Mouse (Mus musculus) heart, postnatal 0 days (tissue): Measurements from ENCODE around the gene Ss18l1. TPM values are rescaled to one million over a fixed set of nuclear protein-coding genes. Genes with fewer than 3 reads are reported as not detected.

Experiments
- ATAC-seq: fragments of 200-750 bp; cut with Nextera tagmentation; 2 replicates; pipeline ENCODE4 v1.8.0; 2017; ENCODE audit warnings: low read depth, moderate number of reproducible peaks, moderate library complexity; ENCODE audit not compliant: insufficient read depth
- DNase-seq: peaks from one replicate; pipeline ENCODE4 v3.0.0-alpha.2; 2016; ENCODE audit warnings: low spot score
- H3K27ac ChIP-seq: fragments of 300-500 bp; sonication (generic); 2 replicates; pipeline ENCODE4 v1.5.1; 2014; ENCODE audit warnings: low read depth, mild to moderate bottlenecking
- H3K27me3 ChIP-seq: fragments of 300-500 bp; sonication (generic); 2 replicates; pipeline ENCODE4 v1.6.1; 2014; ENCODE audit warnings: low read length, mixed read lengths; ENCODE audit not compliant: control insufficient read depth, insufficient read depth
- H3K36me3 ChIP-seq: fragments of 300-500 bp; sonication (generic); replicated peaks from 2 replicates; pipeline ENCODE4 v1.6.1; 2014; ENCODE audit warnings: low read length, mixed read lengths; ENCODE audit not compliant: control insufficient read depth, insufficient read depth
- H3K4me1 ChIP-seq: fragments of 300-500 bp; sonication (generic); 2 replicates; pipeline ENCODE4 v1.6.1; 2014; ENCODE audit warnings: antibody characterized with exemption; ENCODE audit not compliant: control insufficient read depth, insufficient read depth
- H3K4me2 ChIP-seq: fragments of 300-500 bp; sonication (generic); 2 replicates; pipeline ENCODE4 v1.6.1; 2014; ENCODE audit warnings: low read depth, mild to moderate bottlenecking, low read length, moderate library complexity
- H3K4me3 ChIP-seq: fragments of 300-500 bp; sonication (generic); 2 replicates; pipeline ENCODE4 v1.5.1; 2014; ENCODE audit warnings: low read depth, low read length
- H3K9ac ChIP-seq: fragments of 300-500 bp; sonication (generic); replicated peaks from 2 replicates; pipeline ENCODE4 v1.6.1; 2014; ENCODE audit warnings: low read depth, low read length, mixed read lengths
- H3K9me3 ChIP-seq: fragments of 300-500 bp; sonication (generic); replicated peaks from 2 replicates; pipeline ENCODE4 v1.6.1; 2016; ENCODE audit warnings: low read length; ENCODE audit not compliant: control insufficient read depth
- CTCF ChIP-seq: IDR thresholded peaks from 2 replicates; pipeline ENCODE4 v1.5.1; 2016; ENCODE audit warnings: antibody characterized with exemption, control low read depth, low read depth
- EP300 ChIP-seq: IDR thresholded peaks from 2 replicates; pipeline ENCODE4 v1.6.1; 2016; ENCODE audit warnings: antibody characterized with exemption, low read depth
- WGBS: fragments of 180-500 bp; shearing (Covaris S2); extraction: QIAGEN DNeasy Blood & Tissue Kit; methylation state at CpG from one replicate; pipeline ENCODE4 v1.1.7; 2014; 5-methylcytosine and 5-hydroxymethylcytosine counted together
- polyA plus RNA-seq: library from polyadenylated mRNA; unstranded; fragments of >200 nt; fragmentation: Nextera tagmentation; extraction: Ambion mirVana; gene quantifications from 2 replicates; pipeline ENCODE4 v1.2.1, GENCODE M21; 2015
- total RNA-seq: library from RNA; depleted of rRNA; stranded (reverse); fragments of >200 nt; gene quantifications from 2 replicates; pipeline ENCODE4 v1.2.3, GENCODE M21; 2014; ENCODE audit warnings: low replicate concordance

Ss18l1 gene
- total and polyA plus RNA-seq, 2 experiments from 2014 or later: 2.3 to 5.3 TPM

DNA sequence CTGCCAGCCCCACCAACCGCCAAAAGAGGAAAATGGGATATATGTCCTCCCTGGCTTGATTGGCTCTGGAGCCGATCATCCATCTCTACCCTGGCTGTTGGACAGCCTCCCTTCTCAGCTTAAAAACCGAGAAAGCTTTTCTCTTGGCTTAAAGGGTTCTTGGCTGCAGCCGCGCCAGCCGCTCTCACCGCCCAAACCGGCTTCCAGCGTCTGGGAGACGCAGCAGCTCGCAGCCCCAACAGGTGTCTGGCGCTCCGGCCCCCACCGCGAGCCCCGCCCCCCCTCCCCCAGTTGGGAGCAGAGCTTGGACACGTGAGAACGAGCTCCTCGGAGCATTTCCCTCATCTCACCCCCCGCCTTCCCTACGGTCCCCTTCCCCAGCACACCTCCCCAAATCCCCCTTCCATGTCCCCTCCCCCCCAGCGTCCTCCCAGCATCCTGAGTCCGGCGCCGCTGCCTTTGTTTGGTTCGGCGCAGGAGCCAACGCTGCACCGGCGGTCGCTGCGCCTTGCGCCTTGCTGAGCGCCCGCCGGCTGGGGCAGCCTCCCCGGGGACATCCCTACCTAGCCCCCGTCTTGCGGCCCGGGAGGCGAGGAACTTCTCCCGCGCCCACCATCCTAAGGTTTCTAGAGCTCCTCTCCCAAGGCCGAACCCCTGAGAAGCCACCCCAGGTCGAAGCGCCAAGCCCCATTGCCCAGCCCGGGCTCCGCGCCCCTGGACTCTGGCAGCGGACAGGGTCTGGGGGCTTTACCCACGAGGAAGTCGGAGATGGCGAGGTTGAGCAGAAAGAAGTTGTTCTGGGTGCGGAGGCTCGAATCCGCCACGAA lies 61.1 kb downstream of the Ss18l1 start:
- peak overlapping the region; percentile 95 for H3K4me2 ChIP-seq
- ATAC-seq: no peak
- H3K9ac ChIP-seq: no peak overlapping the region
- TF ChIP-seq CTCF (no peak), EP300 (no peak)
- H3K27me3 ChIP-seq: peaks cover 75% of the 10 kb centered on the region
- no peaks in the 10 kb centered on the region for H3K36me3 ChIP-seq
- H3K27ac ChIP-seq: no peak overlapping the region
- peak overlapping the region; percentile 59 for H3K4me3 ChIP-seq
- 0 out of 2 replicates have a peak, but pooled peaks cover 14% of the 10 kb centered on the region for H3K4me1 ChIP-seq
- WGBS: 2% methylated on average over 55 of the region's 57 CpGs
- H3K9me3 ChIP-seq: no peaks in the 10 kb centered on the region
- DNase-seq: no peak

DNA sequence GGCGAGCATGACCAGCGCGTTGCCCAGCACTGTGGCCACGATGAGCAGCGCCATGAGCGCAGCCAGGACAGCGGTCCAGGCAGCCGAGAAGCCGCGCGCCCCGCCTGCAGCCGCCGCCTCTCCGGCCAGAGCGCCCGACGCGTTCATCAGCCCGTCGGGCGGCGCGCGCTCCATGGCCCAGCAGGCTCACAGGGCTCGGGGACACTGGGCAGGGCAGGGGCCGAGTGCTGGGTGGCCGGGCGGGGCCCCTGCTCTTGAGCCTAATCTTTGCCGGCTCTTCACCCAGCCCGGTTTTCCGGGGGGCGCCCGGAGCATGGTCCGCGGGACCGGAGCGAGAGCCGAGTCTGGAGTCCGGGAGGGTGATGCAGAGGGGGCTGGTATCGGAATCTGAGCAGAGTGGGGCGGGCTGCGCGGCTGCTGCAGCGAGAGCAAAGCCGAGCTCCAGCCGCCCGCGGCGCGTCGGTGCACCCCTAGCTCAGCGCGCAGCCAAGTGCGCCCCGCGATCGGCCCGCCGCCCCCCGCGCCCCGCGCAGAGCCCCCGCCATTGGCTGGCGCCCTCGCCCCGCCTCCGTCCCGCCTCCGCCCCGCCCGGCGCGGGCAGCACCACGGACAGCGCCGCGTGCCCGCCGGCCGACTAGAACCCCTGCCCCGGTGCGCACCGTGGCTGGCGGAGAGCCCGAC lies 61.8 kb downstream of the Ss18l1 start, which contains the start of gene Hrh3:
Gene Hrh3, minus strand, starts transcription at position 511 of the 681 bp plus-strand sequence.
- 0 out of 2 replicates have a peak, but pooled peaks cover 14% of the 10 kb centered on the region for H3K4me1 ChIP-seq
- H3K9me3 ChIP-seq: no peaks in the 10 kb centered on the region
- no peaks in the 10 kb centered on the region for H3K36me3 ChIP-seq
- H3K9ac ChIP-seq: no peak within 1 kb of the TSS
- H3K27me3 ChIP-seq: peaks cover 67% of the 10 kb centered on the region
- peak; percentile 21 for DNase-seq
- H3K4me2 ChIP-seq: peak within 1 kb of the TSS; percentile 95
- peak; percentile 84 for ATAC-seq
- no peak for TF ChIP-seq CTCF
- TF ChIP-seq EP300: no peak
- 1% methylated on average over 82 of the region's 87 CpGs for WGBS
- peak within 1 kb of the TSS; percentile 59 for H3K4me3 ChIP-seq
- no peak within 1 kb of the TSS for H3K27ac ChIP-seq

DNA sequence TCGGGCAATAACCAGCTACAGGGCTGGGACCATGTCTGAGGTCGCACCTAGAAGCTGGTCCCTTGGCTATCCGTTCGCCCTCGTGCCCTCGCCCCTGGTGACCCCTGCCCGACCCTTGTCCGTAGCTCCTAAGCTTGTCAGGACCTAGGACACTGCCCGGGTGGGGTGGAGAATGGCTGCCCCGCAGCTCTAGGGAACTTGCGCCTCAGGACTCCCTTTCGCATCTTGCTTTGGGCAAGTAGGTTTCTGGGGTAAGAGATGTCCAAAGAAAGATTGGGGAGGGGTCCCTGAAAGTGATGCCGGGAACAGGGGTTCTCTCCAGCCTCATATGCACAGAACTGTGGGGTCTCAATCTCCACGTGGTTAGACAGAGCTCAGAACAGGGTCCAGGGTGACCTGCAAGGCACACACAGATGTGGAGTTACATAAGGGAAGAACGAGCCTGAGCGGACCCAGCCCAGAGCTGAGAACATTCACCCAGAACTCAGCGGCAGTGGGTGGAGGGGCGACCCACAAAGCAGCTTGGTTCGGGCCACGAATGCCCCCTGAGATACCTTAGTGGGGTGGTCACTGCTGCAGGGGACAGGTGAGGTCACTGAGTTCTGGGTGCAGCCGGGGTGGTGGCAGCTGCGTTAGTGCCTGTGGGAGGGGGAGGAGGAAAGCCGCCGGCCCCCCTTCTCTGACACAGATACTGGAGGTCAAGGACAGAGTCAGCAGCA lies 62.5 kb downstream of the Ss18l1 start:
- Histone ChIP-seq H3K27me3 (peaks cover 61% of the 10 kb centered on the region), H3K36me3 (no peaks in the 10 kb centered on the region), H3K27ac (no peak overlapping the region), H3K9ac (no peak overlapping the region), H3K4me3 (peak overlapping the region; percentile 59), H3K9me3 (no peaks in the 10 kb centered on the region), H3K4me2 (peak overlapping the region; percentile 95), H3K4me1 (0 out of 2 replicates have a peak, but pooled peaks cover 14% of the 10 kb centered on the region)
- ATAC-seq (peak; percentile 43; the same call in 1 of the 2 replicates), DNase-seq (no peak)
- WGBS: 11% methylated on average over 24 of the region's 24 CpGs
- no peak for TF ChIP-seq EP300
- TF ChIP-seq CTCF: no peak

DNA sequence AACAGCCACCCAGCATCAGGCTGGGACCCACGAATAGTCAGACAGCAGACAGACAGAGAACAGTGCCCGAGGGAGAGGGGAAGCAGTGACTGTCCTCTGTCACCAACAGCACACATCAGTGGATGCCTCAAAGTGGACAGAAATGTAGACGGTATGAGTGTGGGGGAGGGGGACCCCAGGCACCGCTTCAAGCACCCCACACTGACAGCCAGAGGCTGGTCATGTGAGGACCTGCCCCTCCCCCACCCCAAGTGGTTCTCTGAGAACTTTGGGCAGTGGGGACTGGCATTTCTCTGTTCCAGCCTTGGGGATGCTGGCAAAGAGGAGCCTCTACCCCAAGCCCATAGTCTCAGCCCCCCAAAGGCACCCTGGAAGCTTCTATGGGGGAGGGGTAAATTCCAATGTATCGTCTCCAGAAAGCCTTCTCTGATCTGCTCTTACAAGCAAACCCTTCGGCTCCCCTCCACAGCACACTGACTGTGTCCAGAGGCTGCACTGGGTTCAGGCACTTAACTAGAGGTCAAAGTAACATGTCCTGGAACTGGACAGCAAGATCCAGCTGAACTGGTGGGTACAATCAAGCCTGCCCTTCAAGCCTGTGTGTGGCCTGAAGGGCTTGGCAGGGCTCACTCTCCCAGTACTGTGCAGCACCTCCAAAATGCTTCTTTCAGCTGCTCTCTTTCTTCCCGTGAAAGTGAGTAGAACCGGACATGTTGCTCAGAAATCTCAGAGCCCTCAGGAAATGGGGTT lies 63.3 kb downstream of the Ss18l1 start:
- Histone ChIP-seq H3K4me1 (0 out of 2 replicates have a peak, but pooled peaks cover 14% of the 10 kb centered on the region), H3K9ac (no peak overlapping the region), H3K27me3 (peaks cover 53% of the 10 kb centered on the region), H3K4me3 (no peak overlapping the region), H3K27ac (no peak overlapping the region), H3K36me3 (no peaks in the 10 kb centered on the region), H3K9me3 (no peaks in the 10 kb centered on the region), H3K4me2 (no peak overlapping the region)
- WGBS: 25% methylated on average over 8 of the region's 8 CpGs
- no peak for DNase-seq
- no peak for ATAC-seq
- TF ChIP-seq EP300: no peak
- TF ChIP-seq CTCF: no peak

DNA sequence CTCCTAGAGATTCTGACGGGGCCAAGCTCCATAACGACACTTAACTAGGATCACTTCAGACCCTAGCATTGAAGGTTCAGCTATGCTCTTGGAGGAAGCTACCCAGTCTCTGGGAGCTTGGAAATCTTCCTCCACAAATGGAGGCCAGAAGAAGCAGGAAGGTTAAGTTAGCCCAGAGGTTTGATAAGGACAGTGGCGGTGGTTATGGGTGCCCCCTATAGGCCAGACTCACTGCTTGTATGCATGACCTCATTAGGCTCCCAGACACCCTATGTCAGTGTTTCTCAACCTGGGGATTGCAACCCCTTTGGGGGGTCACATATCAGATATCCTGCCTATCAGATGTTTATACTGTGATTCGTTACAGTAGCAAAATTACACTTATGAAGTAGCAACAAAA lies 64.8 kb downstream of the Ss18l1 start:
- no peak overlapping the region for H3K27ac ChIP-seq
- DNase-seq (no peak), ATAC-seq (no peak)
- H3K4me3 ChIP-seq: no peak overlapping the region
- 61% methylated on average over 4 of the region's 4 CpGs for WGBS
- no peak overlapping the region for H3K4me2 ChIP-seq
- no peak for TF ChIP-seq EP300
- 0 out of 2 replicates have a peak, but pooled peaks have one; percentile 14 for TF ChIP-seq CTCF
- no peaks in the 10 kb centered on the region for H3K36me3 ChIP-seq
- H3K9ac ChIP-seq: no peak overlapping the region
- 0 out of 2 replicates have a peak, but pooled peaks cover 14% of the 10 kb centered on the region for H3K4me1 ChIP-seq
- H3K9me3 ChIP-seq: no peaks in the 10 kb centered on the region
- H3K27me3 ChIP-seq: peaks cover 38% of the 10 kb centered on the region
